Mouse (Mus musculus): ENCODE data around the gene Gimap9.
A peak's percentile ranks its signal among the peaks of the same experiment; 100 is the strongest.

DNA sequence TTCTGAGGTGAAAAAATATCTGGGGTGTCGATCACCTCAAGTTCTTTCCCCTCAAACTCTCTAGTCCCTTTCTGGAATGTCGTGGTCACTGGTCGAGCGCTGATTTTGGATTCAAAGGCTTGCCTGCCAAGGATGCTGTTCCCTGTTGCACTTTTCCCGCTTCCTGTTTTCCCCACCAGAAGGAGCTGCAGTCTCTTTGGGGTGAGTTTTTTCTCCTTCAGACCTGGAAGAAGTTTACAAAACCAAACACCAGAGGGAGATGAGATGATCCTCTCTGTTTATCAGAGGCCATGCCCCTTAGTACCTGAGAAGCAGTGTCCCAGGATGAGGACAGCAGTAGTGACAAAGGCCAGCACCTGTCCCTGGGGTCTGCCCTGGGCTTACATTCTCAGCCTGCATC lies 26.7 kb downstream of the Gimap9 start:
- 0 out of 2 replicates have a peak, but pooled peaks have one; percentile 9 for TF ChIP-seq CTCF (conservative IDR thresholded peaks at IDR 0.05; ENCODE audit: low read length)
- TF ChIP-seq POU5F1 (IDR thresholded peaks at IDR 0.05; ENCODE audit: borderline replicate concordance, low read length): no peak
- TF ChIP-seq NANOG (IDR thresholded peaks at IDR 0.05; ENCODE audit: borderline replicate concordance, low read length): no peak
